ENCODE assay signal across 15 mouse cellular contexts in the genomic region with DNA sequence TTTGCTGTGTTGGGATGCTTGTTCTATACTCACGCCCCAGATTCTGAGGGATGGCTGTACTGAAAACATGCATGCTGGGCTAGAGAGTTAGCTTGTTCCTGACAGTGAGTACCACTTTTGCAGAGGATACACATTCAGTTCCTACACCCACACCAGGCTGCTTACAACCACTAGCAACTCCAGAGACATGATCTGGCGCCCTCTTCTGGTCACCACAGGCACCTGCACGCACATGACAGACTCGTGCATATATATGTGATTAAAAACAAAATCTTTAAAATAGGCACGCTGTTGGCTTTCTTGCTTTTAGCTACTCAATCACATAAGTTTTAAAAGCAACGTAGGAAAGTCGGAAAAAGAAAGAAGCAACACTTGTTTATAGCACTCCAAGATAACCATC. TPM values are rescaled to one million over a fixed set of nuclear protein-coding genes. Genes with fewer than 3 reads are reported as not detected.
DNase-seq lines count a peak whose midpoint lies in the region; ATAC-seq and TF ChIP-seq lines count a peak whose summit lies in the region.
"Had no signal": no experiment of that assay in that cellular context is flagged by ENCODE, and none has a peak within 500 bp of the region (broad histone marks: within the 10 kb centered on the region; RNA-seq: fewer than 3 reads in every experiment).

No protein-coding gene starts in this region.

- no peaks in the 10 kb centered on the region for H3K79me2 ChIP-seq in heart, adult 2 months (replicated peaks; ENCODE audit: control insufficient read depth, insufficient read depth, low read length)

- H3K27me3 ChIP-seq in heart, adult 2 months (ENCODE audit: control insufficient read depth, insufficient read depth, low read length) = no peaks in the 10 kb centered on the region
- H3K27me3 ChIP-seq in thymus, adult 2 months (ENCODE audit: control insufficient read depth, insufficient read depth, low read length) = no peaks in the 10 kb centered on the region
- H3K27me3 ChIP-seq: forebrain, embryonic 12.5 days; heart, embryonic 12.5 days; neural tube, embryonic 15.5 days; Patski had no signal

- peak; percentile 62 for TF ChIP-seq CTCF in heart, adult 2 months (IDR thresholded peaks at IDR 0.05)
- TF ChIP-seq CTCF in thymus, adult 2 months (IDR thresholded peaks at IDR 0.05; ENCODE audit: borderline replicate concordance, control insufficient read depth, extremely low read depth, insufficient read depth, low read length, poor library complexity) = peak; percentile 38; the same call in 1 of the 2 replicates

- H3K4me3 ChIP-seq in heart, adult 2 months = no peak overlapping the region
- no peak overlapping the region for H3K4me3 ChIP-seq in thymus, adult 2 months (ENCODE audit: control insufficient read depth, insufficient read depth, low read length)
- H3K4me3 ChIP-seq: forebrain, embryonic 12.5 days; heart, embryonic 12.5 days; midbrain, embryonic 10.5 days; neural tube, embryonic 15.5 days had no signal

- no peak for TF ChIP-seq EP300 in heart, adult 2 months (IDR thresholded peaks at IDR 0.05; ENCODE audit: insufficient read depth, low read depth, low read length)

- no peak overlapping the region for H3K27ac ChIP-seq in heart, adult 2 months
- no peak overlapping the region for H3K27ac ChIP-seq in thymus, adult 2 months (ENCODE audit: control insufficient read depth, insufficient read depth, low read length)
- H3K27ac ChIP-seq: forebrain, embryonic 12.5 days; midbrain, embryonic 10.5 days; neural tube, embryonic 15.5 days had no signal

- intact Hi-C loops in heart, adult 2 months (cut with DNase I) = loop anchor here (5.0 to 10.0 kb wide), 2 partner anchors 210 to 342 kb away; no protein-coding TSS in a partner anchor
- intact Hi-C loops in heart, postnatal 14 days (cut with DNase I) = no loop called here

- H3K9ac ChIP-seq in heart, adult 2 months (ENCODE audit: low read depth, low read length) = no peak overlapping the region
- H3K9ac ChIP-seq: forebrain, embryonic 12.5 days; heart, embryonic 12.5 days; neural tube, embryonic 15.5 days had no signal

- H3K36me3 ChIP-seq in heart, adult 2 months (ENCODE audit: control insufficient read depth, insufficient read depth, low read length) = no peaks in the 10 kb centered on the region
- no peaks in the 10 kb centered on the region for H3K36me3 ChIP-seq in thymus, adult 2 months (ENCODE audit: control insufficient read depth, insufficient read depth, low read length)
- H3K36me3 ChIP-seq: forebrain, embryonic 12.5 days; heart, embryonic 12.5 days; midbrain, embryonic 10.5 days; neural tube, embryonic 15.5 days had no signal

- H3K4me1 ChIP-seq in heart, adult 2 months (ENCODE audit: control insufficient read depth, insufficient read depth, low read length) = peaks cover 3% of the 10 kb centered on the region; the same call in 1 of the 2 replicates
- peaks cover 19% of the 10 kb centered on the region for H3K4me1 ChIP-seq in thymus, adult 2 months (replicated peaks; ENCODE audit: control insufficient read depth, insufficient read depth, low read length)

- ATAC-seq in megakaryocyte, adult 5-6 weeks (ENCODE audit: poor library complexity, severe bottlenecking) = no peak
- ATAC-seq: Patski had no signal

- DNase-seq in heart, adult 2 months = no peak
- no peak for DNase-seq in heart, postnatal 14 days
- peak; percentile 26 for DNase-seq in thymus, adult 2 months
- DNase-seq in thymus, adult 18-20 months = no peak
- peak; percentile 64 for DNase-seq in induced T-regulatory cell, adult 2 months (ENCODE audit: low read depth)
- no peak for DNase-seq in c-Kit-positive CD71-positive TER-119-positive erythroid progenitor cells, embryonic 14.5 days (ENCODE audit: low spot score)
- DNase-seq in adrenal gland, postnatal 4 days (ENCODE audit: low spot score in 2 of 2) = no peak
- DNase-seq: cerebellum, adult 9-11 months; kidney, postnatal 10 days had no signal

- WGBS in heart, adult 2 months = 89% methylated on average over 7 of the region's 7 CpGs
- 90% methylated on average over 7 of the region's 7 CpGs for WGBS in thymus, adult 2 months

- TF ChIP-seq POLR2A in heart, adult 2 months (IDR thresholded peaks at IDR 0.05; ENCODE audit: insufficient read depth, low read depth, low read length) = no peak
- TF ChIP-seq POLR2A in thymus, adult 2 months (IDR thresholded peaks at IDR 0.05; ENCODE audit: control insufficient read depth, extremely low read depth, insufficient read depth, low read length, poor library complexity) = no peak

RNA-seq across cellular contexts. Expression of a gene that starts 45.1 kb away (rescaled TPM):
- total RNA-seq in heart, adult 2 months (2021) = under 1 TPM; 0.43 to 0.60 TPM
- polyA plus RNA-seq in heart, adult 2 months (2012; rRNA removed) = 0.06 and 1.4 TPM in 2 replicates
- 1 to 10 TPM; 2.1 to 2.9 TPM for total RNA-seq in heart, postnatal 14 days (2021)
- 17.9 and 20.8 TPM in 2 replicates for polyA plus RNA-seq in thymus, adult 2 months (2012; rRNA removed)
- total RNA-seq in megakaryocyte, adult 5-6 weeks (2015) = 66.9 and 85.5 TPM in 2 replicates
- 38.3 and 40.8 TPM in 2 replicates for total RNA-seq in megakaryocyte, adult 5-6 weeks (2017)
- 10 to 100 TPM; 63.7 to 69.5 TPM for total RNA-seq in adrenal gland, postnatal 4 days (2021)
- polyA plus RNA-seq: forebrain, embryonic 12.5 days had no signal

Comparison
In these comparisons a context has a peak if more than half of its experiments do, and no peak if none do; other contexts are left out.
1. DNase-seq: peak in thymus, adult 2 months (single experiment) and induced T-regulatory cell, adult 2 months (single experiment); none in heart, adult 2 months (0 of 2), heart, postnatal 14 days (0 of 2), thymus, adult 18-20 months (0 of 2), c-Kit-positive CD71-positive TER-119-positive erythroid progenitor cells, embryonic 14.5 days (single experiment) and adrenal gland, postnatal 4 days (0 of 2).
2. RNA of a gene that starts 45.1 kb away (total RNA-seq): 63.7 to 69.5 TPM in adrenal gland, postnatal 4 days and 38.3 to 85.5 TPM in megakaryocyte, adult 5-6 weeks; 2.1 to 2.9 TPM in heart, postnatal 14 days and 0.43 to 0.60 TPM in heart, adult 2 months; every median in the first group is over 10 times any median in the second.